Mouse (Mus musculus): Measurements from ENCODE around the gene Col24a1. TPM values are rescaled to one million over a fixed set of nuclear protein-coding genes. Genes with fewer than 3 reads are reported as not detected.

Col24a1 gene
- total RNA-seq, 2 experiments from 2014 or later: 0.43 TPM; not detected in 1

DNA sequence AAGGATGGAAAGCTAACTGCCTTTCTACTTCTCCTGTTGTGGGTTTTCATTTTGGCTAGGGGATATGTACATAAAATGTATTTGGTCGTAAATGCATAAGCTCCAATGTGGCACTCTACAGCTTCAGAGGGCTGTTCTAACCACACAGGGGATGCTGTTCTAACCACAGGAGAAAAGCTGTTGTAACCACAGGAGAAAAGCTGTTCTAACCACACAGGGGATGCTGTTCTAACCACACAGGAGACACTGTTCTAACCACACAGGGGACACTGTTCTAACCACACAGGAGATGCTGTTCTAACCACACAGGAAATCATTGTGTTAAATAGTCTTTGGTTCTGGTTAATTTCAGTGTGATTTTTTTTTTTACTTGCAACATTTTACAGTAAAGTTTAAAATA, 245.6 kb downstream of the Col24a1 start:
- no peak for ATAC-seq (replicated peaks; ENCODE audit: low FRiP score, poor library complexity, severe bottlenecking)

DNA sequence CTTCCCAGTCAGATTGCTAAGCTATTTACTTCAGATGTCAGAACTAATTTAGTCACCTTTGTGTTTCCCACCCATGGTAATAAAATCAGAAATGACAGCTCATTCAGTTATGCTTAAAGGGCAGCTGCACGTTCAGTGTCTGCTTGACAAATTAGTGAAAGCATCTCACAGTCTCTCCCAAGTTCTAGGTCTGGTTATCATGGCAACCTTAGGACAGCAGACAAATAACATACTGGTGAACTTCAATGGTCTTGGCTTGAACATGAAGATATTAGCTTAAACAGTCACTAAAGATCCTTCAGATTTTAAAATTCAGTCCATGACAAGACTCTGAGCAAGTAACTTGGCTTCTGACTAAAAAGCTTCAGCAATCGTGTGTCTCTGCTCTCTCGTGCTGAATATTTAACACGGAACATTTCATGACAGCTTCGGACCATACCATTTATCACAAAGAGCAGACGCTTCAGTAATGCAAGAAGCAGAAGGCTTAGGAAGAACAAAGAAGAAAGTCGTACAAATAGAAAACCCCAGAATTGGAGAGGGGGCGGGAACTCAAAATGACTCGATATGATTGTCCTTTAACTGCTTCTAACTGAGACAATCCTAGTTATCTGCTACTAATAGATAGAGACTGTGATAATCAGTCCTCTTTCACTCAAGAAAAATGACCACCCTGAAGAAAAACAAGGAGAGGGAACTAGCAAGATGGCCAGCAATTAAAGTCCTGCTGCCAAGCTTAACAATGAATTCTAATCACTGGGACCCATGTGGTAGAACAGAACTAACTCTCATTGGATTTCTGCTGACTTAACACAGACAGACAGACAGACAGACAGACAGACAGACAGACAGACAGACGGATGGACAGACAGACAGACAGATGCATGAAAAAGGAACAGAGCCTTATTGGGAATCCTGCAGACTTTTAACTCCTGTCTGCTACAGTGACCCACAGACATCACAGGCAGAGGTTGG, 256.5 kb downstream of the Col24a1 start:
- ATAC-seq (replicated peaks; ENCODE audit: low FRiP score, poor library complexity, severe bottlenecking): no peak

DNA sequence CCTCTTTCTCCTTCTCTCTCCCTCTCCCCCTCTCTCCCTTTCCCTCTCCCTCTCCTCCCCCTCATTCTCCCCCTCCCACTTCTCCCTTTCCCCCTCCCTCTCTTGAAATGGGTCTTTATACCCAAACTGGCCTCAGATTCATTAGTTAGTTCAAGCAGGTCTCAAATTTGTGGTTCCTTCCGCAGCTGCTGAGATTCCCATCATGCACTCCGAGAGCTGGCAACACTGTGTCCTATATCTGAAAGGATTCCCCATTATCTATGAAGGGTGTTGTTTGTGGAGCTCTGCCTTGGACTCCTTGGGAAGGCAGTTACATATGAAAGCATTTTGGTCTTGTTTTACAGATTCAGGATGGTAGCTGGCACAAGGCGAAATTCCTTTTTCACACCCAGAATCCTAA, 257.9 kb downstream of the Col24a1 start:
- no peak for ATAC-seq (replicated peaks; ENCODE audit: low FRiP score, poor library complexity, severe bottlenecking)

DNA sequence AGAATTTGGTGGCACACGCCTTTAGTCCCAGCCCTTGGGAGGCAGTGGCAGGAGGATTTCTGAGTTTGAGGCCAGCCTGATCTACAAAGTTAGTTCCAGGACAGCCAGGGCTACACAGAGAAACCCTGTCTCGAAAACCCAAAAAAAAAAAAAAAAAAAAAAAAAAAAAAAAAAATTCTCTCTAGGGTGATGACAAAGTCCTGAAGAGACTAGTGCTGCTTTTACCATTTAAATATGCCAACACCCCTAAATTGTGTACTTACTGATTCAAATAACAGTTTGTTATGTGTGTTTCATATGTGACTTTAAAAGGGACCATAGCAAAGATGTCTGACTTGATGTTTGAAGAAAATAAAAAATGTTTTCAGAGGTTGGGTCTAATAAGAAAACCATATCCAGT, 262.1 kb downstream of the Col24a1 start:
- no peak for ATAC-seq (replicated peaks; ENCODE audit: low FRiP score, poor library complexity, severe bottlenecking)

DNA sequence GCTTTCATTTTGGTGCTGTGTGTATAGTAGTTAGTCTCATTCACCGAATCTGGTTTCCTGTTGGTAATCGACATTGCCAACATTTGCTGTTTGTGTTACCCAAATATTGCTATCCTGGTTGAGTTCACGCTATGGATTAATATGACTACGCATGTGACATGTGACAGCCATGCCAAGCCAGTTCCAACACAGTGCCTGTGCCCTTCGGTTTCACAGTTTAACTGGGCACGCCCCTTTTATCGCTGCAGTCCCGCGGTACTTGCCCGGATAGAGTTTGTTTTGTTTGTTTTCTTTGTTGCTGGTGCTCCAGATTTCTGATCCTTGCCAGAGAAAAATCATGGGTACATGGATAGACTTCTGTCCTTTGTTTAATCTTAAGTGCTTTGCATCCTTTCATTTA, 263.9 kb downstream of the Col24a1 start:
- ATAC-seq (replicated peaks; ENCODE audit: low FRiP score, poor library complexity, severe bottlenecking): no peak

DNA sequence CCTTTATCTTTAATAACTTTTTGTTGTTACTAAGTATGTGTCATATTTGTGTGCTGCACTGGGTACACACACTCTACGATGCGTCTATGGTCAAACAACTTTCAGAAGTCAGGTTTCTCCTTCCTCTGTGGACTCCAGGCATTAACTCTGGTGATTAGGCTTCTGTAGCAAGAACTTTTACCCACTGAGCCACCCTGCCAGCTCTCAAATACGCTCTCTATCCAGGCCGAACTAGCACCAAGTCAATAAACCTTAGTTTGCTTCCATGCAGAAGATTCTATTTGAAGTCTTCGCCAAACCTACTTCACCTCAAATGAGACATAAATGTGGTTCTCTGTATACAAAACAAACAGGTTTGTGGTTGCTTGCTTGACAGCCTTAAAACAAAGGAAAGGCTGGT, 267.4 kb downstream of the Col24a1 start:
- no peak for ATAC-seq (replicated peaks; ENCODE audit: low FRiP score, poor library complexity, severe bottlenecking)

DNA sequence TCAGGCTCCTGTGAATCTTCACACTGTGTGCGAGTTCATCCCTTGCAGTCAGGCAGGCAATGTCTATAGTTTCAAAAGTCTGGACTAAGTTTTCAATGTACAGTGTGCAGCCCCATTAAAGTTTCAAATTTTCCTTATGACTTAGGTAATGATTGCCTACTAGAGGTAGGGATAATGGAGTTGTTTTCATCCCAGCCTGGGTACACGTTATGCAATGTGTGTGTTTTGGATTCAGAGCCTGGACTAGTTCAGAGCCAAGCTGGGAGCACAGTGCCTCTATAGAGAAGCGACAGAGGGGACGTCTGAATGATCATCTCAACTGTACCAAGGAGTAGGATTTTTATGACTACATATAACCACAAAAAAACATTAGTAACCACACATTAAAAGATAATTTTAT, 267.8 kb downstream of the Col24a1 start:
- ATAC-seq (replicated peaks; ENCODE audit: low FRiP score, poor library complexity, severe bottlenecking): no peak

DNA sequence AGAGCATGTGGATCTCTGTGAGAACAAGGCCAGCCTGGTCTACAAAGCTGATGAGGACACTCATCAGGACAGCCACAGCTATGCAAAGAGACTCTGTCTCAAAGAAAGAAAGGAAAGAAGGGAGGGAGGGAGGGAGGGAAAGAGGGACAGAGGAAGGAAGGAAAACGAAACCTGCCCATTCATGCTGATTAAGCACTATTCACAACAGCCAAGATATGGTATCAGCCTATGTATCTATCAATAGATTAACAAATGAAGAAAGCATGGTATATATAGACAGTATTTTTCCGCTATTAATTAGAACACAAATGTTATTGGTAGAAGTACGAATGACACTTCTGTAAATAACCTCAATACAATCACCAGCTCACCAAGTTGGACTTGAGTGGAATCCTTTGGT, 282.2 kb downstream of the Col24a1 start:
- ATAC-seq (replicated peaks; ENCODE audit: low FRiP score, poor library complexity, severe bottlenecking): no peak

DNA sequence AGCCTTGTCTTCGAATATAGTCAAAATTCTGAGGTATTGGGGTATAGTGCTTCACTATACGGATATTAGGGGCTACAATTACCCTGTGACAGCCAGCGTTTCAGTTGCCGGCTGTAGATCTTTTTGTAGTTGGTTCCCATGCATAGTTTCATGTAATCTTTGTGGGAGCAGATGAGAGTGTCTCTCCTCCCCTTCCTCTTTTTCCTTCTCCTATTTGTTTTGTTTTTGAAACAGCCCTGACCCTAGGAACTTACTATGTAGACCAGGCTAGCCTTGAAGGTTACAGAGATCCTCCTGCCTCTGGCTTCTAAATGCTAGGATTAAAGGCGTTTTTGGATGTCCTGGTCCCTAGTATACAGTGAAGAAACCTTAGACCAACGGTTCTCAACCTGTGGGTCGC, 283.1 kb downstream of the Col24a1 start:
- no peak for ATAC-seq (replicated peaks; ENCODE audit: low FRiP score, poor library complexity, severe bottlenecking)

DNA sequence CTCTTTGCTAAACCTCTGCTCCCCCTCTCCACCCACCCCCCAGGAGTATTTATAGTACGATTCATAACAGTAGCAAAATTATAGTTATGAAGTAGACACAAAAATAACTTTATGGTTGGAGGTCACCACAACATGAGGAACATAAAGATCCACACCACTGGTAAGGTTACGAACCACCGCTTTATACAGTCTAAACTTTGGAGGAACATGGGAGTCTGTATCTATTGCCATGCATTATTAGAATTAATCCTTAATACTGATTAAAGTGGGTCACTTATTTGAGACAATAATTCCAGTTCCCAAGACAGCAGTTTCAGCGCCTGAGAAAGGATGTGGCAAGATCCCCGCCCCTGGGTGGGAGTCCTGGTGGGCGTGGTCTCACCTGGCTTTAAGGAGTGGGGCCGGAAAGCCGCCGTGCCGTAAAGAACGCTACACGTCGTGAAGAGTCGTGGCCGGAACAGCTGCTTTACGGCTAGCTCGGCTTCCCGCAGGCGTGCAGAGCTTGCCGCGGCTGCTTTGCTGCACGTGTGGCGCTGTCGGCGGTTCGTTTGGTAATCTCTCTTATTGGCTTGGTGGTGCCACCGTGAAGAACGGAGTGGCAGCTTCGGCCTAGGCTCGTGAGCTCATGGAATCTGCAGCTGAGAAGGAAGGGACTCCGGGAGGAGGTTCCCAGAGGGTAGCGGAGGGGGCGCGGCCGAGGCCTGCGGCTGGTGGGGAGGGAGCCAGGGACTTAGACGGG, 283.6 kb downstream of the Col24a1 start, which contains the start of gene Znhit6:
TSS of gene Znhit6 (plus strand) at position 463 of the 739 bp plus-strand sequence.
- ATAC-seq (replicated peaks; ENCODE audit: low FRiP score, poor library complexity, severe bottlenecking): peak; percentile 90

DNA sequence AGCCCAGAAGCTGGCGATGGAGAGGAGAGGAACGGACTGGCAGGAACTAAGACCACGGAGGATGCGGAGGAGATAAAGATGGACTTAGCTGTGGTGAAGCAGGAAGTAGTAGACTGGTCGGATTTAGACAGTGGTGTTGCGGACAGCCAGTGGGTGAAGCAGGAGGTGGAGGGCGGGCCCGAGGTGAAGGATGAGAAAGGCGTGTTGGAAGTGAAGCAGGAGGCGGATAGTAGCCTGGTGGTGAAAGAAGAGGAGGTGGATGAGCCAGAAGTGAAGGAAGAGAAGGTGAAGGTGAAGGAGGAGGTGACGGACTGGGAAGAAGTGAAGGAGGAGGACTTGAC, 284.2 kb downstream of the Col24a1 start:
- peak; percentile 69 for ATAC-seq (replicated peaks; ENCODE audit: low FRiP score, poor library complexity, severe bottlenecking)

DNA sequence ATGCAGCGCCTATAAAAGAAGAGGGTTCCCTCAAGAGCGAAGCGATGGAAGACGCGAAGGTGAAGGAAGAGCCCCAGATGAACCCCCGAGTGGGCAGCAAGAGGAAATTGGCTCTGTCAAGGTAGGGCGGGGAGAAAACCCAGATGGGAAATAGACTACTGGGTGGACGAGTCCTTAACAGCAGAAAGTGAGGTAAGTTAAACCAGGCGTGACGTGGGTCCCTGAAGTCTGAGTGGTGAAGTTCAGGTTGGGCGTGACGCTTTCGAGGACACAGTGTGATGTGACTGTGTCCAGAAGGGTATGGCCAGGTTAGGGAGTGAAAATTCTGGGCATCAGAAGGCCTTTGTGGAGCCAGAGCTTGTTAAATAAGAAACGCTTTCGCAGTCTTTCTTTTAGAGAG, 284.6 kb downstream of the Col24a1 start:
- ATAC-seq (replicated peaks; ENCODE audit: low FRiP score, poor library complexity, severe bottlenecking): no peak

DNA sequence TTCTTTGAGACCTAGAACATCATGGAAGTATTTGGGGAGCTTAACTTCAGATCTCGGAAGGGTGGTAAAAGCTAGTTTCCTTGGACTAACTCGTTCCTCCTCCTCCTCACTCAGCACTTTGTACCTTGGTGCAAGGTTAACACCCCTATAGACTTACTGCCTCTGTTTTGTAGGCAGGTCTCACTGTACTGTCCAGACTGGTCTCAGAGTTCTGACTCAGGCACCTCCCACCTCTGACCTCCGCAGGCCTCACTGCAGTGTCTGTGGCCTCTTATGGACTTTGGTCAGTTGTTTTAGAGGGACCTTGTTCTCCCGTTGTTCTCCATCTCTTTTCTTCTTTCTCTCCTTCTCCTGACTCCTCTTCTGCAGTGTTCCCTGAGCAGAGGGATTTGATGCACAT, 290.8 kb downstream of the Col24a1 start:
- no peak for ATAC-seq (replicated peaks; ENCODE audit: low FRiP score, poor library complexity, severe bottlenecking)

DNA sequence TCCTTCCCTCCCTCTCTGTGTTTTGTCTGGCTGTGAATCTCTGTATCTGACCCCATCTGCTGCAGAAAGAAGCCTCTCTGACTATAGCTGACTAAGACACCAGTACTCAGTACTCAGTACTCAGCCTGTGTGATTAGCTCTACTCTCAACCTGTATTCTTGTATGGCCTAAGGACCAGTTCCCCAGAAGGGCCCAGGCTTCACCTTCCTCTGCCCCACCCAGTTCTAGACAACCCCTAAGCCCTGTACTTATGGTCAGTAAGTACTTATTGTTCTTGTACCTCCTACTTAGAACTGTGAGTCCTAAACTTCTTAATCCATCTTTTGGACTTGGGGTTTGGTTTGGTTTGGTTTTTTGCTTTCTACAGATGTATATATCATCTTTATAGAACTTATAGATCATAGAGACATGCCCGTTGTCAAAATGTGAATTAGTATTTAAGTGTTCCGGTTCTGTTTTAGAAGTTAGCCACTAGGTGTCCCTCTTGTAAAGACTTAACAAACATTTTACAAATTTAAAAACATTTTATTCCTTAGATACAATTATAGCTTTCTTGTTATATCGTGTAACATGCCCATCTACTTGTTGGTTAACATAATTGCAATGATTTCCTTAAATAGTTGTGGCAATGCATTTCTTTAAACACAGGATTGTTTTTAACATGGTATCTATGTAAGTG, 291.4 kb downstream of the Col24a1 start:
- ATAC-seq (replicated peaks; ENCODE audit: low FRiP score, poor library complexity, severe bottlenecking): no peak

DNA sequence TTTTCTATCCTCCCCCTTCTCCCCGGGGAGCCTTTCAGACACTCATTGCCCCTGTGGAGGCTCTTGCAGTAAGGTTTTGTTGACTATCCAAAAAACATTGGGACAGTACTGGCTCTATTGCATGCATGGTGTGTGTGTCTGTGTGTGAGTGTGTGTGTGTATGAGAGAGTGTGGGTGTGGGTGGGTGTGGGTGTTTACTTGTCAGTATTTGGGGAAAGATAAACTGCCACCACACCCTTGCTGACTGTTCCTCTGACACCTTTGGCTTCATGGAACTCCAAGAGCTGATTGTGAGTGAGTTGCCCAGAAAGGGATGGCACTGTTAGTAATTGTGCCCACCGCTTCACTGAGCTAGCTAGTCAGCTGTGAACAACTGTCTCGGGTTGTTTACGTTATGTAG, 298.3 kb downstream of the Col24a1 start:
- ATAC-seq (replicated peaks; ENCODE audit: low FRiP score, poor library complexity, severe bottlenecking): peak; percentile 93

DNA sequence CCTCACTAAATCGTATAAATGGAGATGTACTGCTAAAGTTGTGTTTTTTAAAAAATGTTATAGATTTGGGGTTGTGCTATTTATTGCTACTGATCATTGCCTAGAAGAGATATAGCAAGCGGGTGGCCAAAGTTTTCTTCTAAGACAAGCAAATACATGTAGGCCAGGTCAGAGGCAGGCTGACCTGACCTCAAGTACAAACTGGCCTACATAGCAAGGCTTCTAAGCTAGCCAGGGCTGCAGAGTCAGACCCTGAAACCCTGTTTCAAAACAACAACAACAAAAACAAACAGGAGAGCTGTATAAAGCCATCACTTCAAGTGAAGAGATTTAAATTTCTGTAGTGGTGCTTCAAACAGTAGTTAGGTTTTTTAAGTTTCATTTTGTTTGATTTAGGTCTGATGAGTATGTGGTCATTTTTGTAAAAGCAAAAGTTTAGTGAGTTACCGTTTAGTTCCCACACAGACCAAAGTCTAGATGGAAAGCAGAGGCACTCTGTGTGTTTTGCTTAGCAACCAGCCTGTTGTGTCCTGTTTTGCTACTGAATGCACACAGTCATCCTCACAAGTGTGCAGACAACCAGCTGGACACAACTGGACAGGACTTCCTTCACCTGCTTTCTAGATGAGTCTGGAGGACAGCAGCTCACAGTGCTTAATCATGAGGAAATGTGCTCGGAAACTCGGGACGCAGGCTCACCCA, 299.7 kb downstream of the Col24a1 start:
- no peak for ATAC-seq (replicated peaks; ENCODE audit: low FRiP score, poor library complexity, severe bottlenecking)

DNA sequence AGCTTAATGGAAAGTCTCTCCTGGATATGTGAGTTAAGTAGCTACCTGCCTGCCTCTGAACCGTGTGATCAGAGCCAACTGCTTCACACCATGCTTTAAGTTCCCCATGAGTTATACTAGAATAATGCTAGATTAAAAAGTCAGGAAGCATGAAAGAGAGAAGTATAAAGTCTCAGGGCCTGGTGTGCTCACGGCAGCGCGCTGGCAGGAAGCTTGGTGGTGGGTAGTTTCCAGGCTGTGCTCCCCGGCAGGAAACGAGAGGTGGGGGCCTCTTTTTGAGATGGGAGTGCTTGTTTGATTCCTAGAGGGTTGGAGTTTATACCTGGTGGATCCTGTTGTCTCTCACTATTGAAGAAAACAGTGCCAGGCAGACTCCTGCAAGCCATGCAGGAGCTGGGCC, 303.1 kb downstream of the Col24a1 start:
- no peak for ATAC-seq (replicated peaks; ENCODE audit: low FRiP score, poor library complexity, severe bottlenecking)

DNA sequence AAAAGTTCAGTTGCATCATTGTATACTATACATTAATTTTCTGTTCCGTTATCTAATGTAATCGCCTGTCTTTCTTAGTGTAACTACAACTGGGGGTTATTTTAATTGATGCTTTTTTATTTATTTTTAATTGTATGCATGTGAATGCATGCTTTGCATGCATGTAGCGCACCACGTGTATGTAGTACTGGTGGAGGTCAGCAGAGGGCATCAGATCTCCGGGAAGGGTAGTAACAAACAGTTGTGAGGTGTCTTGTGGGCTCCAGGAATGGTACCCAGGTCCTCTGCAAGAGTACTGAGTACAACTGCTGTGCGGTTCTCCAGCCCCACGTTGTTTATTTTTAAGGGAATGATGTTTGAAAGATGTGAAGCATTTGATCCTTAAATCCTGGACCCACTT, 306.8 kb downstream of the Col24a1 start:
- no peak for ATAC-seq (replicated peaks; ENCODE audit: low FRiP score, poor library complexity, severe bottlenecking)

DNA sequence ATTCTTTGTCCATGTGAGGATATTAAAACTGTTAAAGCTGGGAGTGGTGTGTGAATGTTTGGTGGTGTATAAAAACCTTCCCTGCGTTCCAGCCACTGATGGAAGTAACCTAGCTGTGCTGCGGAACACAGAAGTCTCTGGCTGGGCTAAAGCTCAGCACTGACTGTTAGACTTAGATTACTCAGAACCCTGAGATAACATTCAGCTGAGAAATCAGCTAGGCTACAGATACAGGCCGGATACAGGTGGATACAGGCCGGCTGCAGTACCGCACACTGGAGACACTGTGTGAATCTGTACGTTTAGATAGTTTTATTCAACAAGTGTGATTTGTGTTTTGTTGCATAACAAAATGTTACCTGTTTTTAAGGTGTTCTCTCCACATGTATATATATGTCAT, 308.5 kb downstream of the Col24a1 start:
- no peak for ATAC-seq (replicated peaks; ENCODE audit: low FRiP score, poor library complexity, severe bottlenecking)

DNA sequence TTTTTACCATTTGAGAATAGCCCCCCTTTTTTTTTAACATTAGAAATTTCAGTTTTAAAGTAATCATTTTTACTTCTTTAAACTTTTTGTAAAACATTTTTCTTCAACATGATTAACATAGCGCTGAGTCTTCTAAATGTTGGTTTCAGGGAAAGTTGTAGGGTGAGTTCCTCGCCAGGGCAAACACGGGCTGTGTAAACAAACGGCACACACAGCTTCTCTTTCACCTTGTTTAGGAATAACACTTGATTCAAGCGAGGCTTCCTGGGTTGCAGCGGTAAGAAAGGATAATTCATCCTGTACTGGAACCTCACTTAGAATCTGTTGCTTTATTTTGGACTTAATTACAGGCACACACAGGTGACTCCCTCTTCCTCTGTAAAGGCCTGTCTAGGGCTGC, 309.1 kb downstream of the Col24a1 start:
- ATAC-seq (replicated peaks; ENCODE audit: low FRiP score, poor library complexity, severe bottlenecking): no peak

Measured in erythroblast, adult 5-6 weeks (primary cell).